In genomic region chr8:105433021-105433420, GRCm38 (mm10) we compare ENCODE assay signal across 22 mouse cellular contexts. TPM values are rescaled to one million over a fixed set of nuclear protein-coding genes. Genes with fewer than 3 reads are reported as not detected.
A peak's percentile ranks its signal among the peaks of the same experiment; 100 is the strongest.
DNase-seq lines count a peak whose midpoint lies in the region; ATAC-seq and TF ChIP-seq lines count a peak whose summit lies in the region.
"Had no signal": no experiment of that assay in that cellular context is flagged by ENCODE, and none has a peak within 500 bp of the region (broad histone marks: within the 10 kb centered on the region; RNA-seq: fewer than 3 reads in every experiment).

No protein-coding gene starts in this region.

- ATAC-seq in neural tube, embryonic 13.5 days (ENCODE audit: low read depth): peak; percentile 47; the same call in 1 of the 2 replicates
- ATAC-seq: CD4-positive, CD25-positive, alpha-beta regulatory T cell, adult 4 months; intestine, embryonic 15.5 days had no signal

- H3K9ac ChIP-seq in heart, adult 2 months (ENCODE audit: low read depth, low read length): no peak overlapping the region
- H3K9ac ChIP-seq in neural tube, embryonic 13.5 days: no peak overlapping the region
- H3K9ac ChIP-seq: forebrain, postnatal 0 days; heart, embryonic 12.5 days; intestine, embryonic 15.5 days; neural tube, embryonic 15.5 days had no signal

- no peak overlapping the region for H3K4me3 ChIP-seq in heart, adult 2 months
- H3K4me3 ChIP-seq in neural tube, embryonic 13.5 days: no peak overlapping the region
- H3K4me3 ChIP-seq: heart, embryonic 12.5 days; intestine, embryonic 15.5 days; neural tube, embryonic 15.5 days had no signal

- intact Hi-C loops in heart, adult 2 months (cut with DNase I): no loop called here

- H3K9me3 ChIP-seq in neural tube, embryonic 13.5 days: no peaks in the 10 kb centered on the region
- H3K9me3 ChIP-seq: G1E; heart, embryonic 12.5 days; intestine, embryonic 15.5 days; neural tube, embryonic 15.5 days had no signal

- peaks cover 11% of the 10 kb centered on the region for H3K4me1 ChIP-seq in heart, adult 2 months (ENCODE audit: control insufficient read depth, insufficient read depth, low read length)
- H3K4me1 ChIP-seq in neural tube, embryonic 13.5 days (replicated peaks): peaks cover 32% of the 10 kb centered on the region
- H3K4me1 ChIP-seq: intestine, embryonic 15.5 days had no signal

- H3K27me3 ChIP-seq in heart, adult 2 months (ENCODE audit: control insufficient read depth, insufficient read depth, low read length): no peaks in the 10 kb centered on the region
- no peaks in the 10 kb centered on the region for H3K27me3 ChIP-seq in neural tube, embryonic 13.5 days
- H3K27me3 ChIP-seq: heart, embryonic 12.5 days; intestine, embryonic 15.5 days; neural tube, embryonic 15.5 days had no signal

- no peak for TF ChIP-seq EP300 in heart, adult 2 months (IDR thresholded peaks at IDR 0.05; ENCODE audit: insufficient read depth, low read depth, low read length)

- DNase-seq in adrenal gland, postnatal 14 days: peak; percentile 13
- no peak for DNase-seq in adrenal gland, postnatal 25 days
- peak in 1 of 2 experiments; percentile 17 for DNase-seq in heart, adult 2 months
- DNase-seq in heart, adult 9 months (ENCODE audit: low spot score in 2 of 2): no peak
- DNase-seq in neural tube, embryonic 10.5 days (ENCODE audit: extremely low spot score, low spot score): no peak
- no peak for DNase-seq in kidney, postnatal 25 days
- DNase-seq in kidney, postnatal 4 days: no peak
- DNase-seq: cerebellum, adult 18-20 months; left cerebral cortex, postnatal 4 days; retina, postnatal 1 day; thymus, postnatal 36 days had no signal

- TF ChIP-seq CTCF in heart, adult 2 months (IDR thresholded peaks at IDR 0.05): no peak

- peaks cover 15% of the 10 kb centered on the region; the same call in 1 of the 2 replicates for H3K36me3 ChIP-seq in heart, adult 2 months (ENCODE audit: control insufficient read depth, insufficient read depth, low read length)
- H3K36me3 ChIP-seq in neural tube, embryonic 13.5 days: no peaks in the 10 kb centered on the region
- H3K36me3 ChIP-seq: G1E; heart, embryonic 12.5 days; intestine, embryonic 15.5 days; neural tube, embryonic 15.5 days had no signal

- no peak overlapping the region for H3K4me2 ChIP-seq in neural tube, embryonic 13.5 days
- H3K4me2 ChIP-seq: heart, embryonic 12.5 days; intestine, embryonic 15.5 days; neural tube, embryonic 15.5 days had no signal

- 22% methylated on average over 6 of the region's 6 CpGs for WGBS in heart, adult 2 months
- WGBS in neural tube, embryonic 13.5 days: 35% methylated on average over 6 of the region's 6 CpGs

- no peaks in the 10 kb centered on the region for H3K79me2 ChIP-seq in heart, adult 2 months (replicated peaks; ENCODE audit: control insufficient read depth, insufficient read depth, low read length)

- peak overlapping the region; percentile 82 for H3K27ac ChIP-seq in heart, adult 2 months
- H3K27ac ChIP-seq in neural tube, embryonic 13.5 days (replicated peaks): peak overlapping the region; percentile 54
- H3K27ac ChIP-seq: intestine, embryonic 15.5 days; neural tube, embryonic 15.5 days had no signal

- no peak for TF ChIP-seq POLR2A in heart, adult 2 months (IDR thresholded peaks at IDR 0.05; ENCODE audit: insufficient read depth, low read depth, low read length)

RNA-seq across cellular contexts. Expression of gene Lrrc36, which starts 19.6 kb away (rescaled TPM):
- total RNA-seq in adrenal gland, postnatal 14 days (2021): 4.0 and 6.0 TPM in 2 replicates
- total RNA-seq in adrenal gland, postnatal 25 days (2021): 3.8 and 6.1 TPM in 2 replicates
- total RNA-seq in heart, adult 2 months (2021): under 1 TPM; 0.45 to 0.47 TPM
- polyA plus RNA-seq in heart, adult 2 months (2012; rRNA removed): 0.67 and 0.94 TPM in 2 replicates
- polyA plus RNA-seq in neural tube, embryonic 13.5 days (2015; fragmentation: Nextera tagmentation; extraction: Ambion mirVana): 0.65 and 0.92 TPM in 2 replicates
- total RNA-seq: G1E; liver, adult 2 months had no signal
- polyA plus RNA-seq: CD4-positive, CD25-positive, alpha-beta regulatory T cell, adult 4 months; G1E; kidney, embryonic 14.5 days; liver, adult 2 months had no signal

RNA-seq across cellular contexts. Expression of gene Kctd19, which starts 19.7 kb away (rescaled TPM):
- total RNA-seq in adrenal gland, postnatal 14 days (2021): 0.26 TPM in 2 replicates
- not detected in 2 replicates for total RNA-seq in adrenal gland, postnatal 25 days (2021)
- total RNA-seq in heart, adult 2 months (2021): under 1 TPM; 0.13 to 0.25 TPM
- polyA plus RNA-seq in heart, adult 2 months (2012; rRNA removed): 0.08 and 0.15 TPM in 2 replicates
- not detected in 2 replicates for polyA plus RNA-seq in neural tube, embryonic 13.5 days (2015; fragmentation: Nextera tagmentation; extraction: Ambion mirVana)
- total RNA-seq: G1E; left cerebral cortex, postnatal 4 days; liver, adult 2 months had no signal
- polyA plus RNA-seq: CD4-positive, CD25-positive, alpha-beta regulatory T cell, adult 4 months; cortical plate, adult 2 months; G1E; heart, embryonic 12.5 days; intestine, embryonic 15.5 days; kidney, embryonic 14.5 days; liver, adult 2 months; neural tube, embryonic 15.5 days had no signal

RNA-seq across cellular contexts. Expression of gene Tppp3, which starts 38.3 kb away (rescaled TPM):
- 42.6 and 57.0 TPM in 2 replicates for total RNA-seq in adrenal gland, postnatal 14 days (2021)
- 22.7 and 27.4 TPM in 2 replicates for total RNA-seq in adrenal gland, postnatal 25 days (2021)
- total RNA-seq in heart, adult 2 months (2021): 10 to 100 TPM; 35.0 to 48.8 TPM
- polyA plus RNA-seq in heart, adult 2 months (2012; rRNA removed): 73.7 and 89.2 TPM in 2 replicates
- 239 and 296 TPM in 2 replicates for polyA plus RNA-seq in neural tube, embryonic 13.5 days (2015; fragmentation: Nextera tagmentation; extraction: Ambion mirVana)
- total RNA-seq: G1E had no signal
- polyA plus RNA-seq: G1E had no signal

RNA-seq across cellular contexts. Expression of gene Plekhg4, which starts 59.9 kb away (rescaled TPM):
- total RNA-seq in adrenal gland, postnatal 14 days (2021): 0.26 and 0.98 TPM in 2 replicates
- 0.76 and 0.82 TPM in 2 replicates for total RNA-seq in adrenal gland, postnatal 25 days (2021)
- total RNA-seq in heart, adult 2 months (2021): under 1 TPM in 1 of 2 experiments, not detected in 1; 0.10 TPM
- polyA plus RNA-seq in heart, adult 2 months (2012; rRNA removed): 0.20 and 0.29 TPM in 2 replicates
- polyA plus RNA-seq in neural tube, embryonic 13.5 days (2015; fragmentation: Nextera tagmentation; extraction: Ambion mirVana): 0.60 and 0.62 TPM in 2 replicates
- total RNA-seq: heart, postnatal 25 days had no signal
- polyA plus RNA-seq: CD4-positive, CD25-positive, alpha-beta regulatory T cell, adult 4 months; heart, embryonic 12.5 days had no signal
